ENCODE assay signal across 8 mouse cellular contexts in genomic region chr2:106955621-106956020, GRCm38 (mm10). TPM values are rescaled to one million over a fixed set of nuclear protein-coding genes. Genes with fewer than 3 reads are reported as not detected.
DNase-seq lines count a peak whose midpoint lies in the region; ATAC-seq and TF ChIP-seq lines count a peak whose summit lies in the region.

No protein-coding gene starts in this region.

- peaks cover 9% of the 10 kb centered on the region for H3K4me1 ChIP-seq in midbrain, embryonic 10.5 days
- H3K4me1 ChIP-seq in midbrain, embryonic 15.5 days: 0 out of 2 replicates have a peak, but pooled peaks cover 3% of the 10 kb centered on the region
- no peaks in the 10 kb centered on the region for H3K4me1 ChIP-seq in kidney, postnatal 0 days (replicated peaks; ENCODE audit: insufficient read depth, low read length)
- peaks cover 5% of the 10 kb centered on the region for H3K4me1 ChIP-seq in neural tube, embryonic 13.5 days (replicated peaks)

- H3K4me3 ChIP-seq in midbrain, embryonic 10.5 days: no peak overlapping the region
- no peak overlapping the region for H3K4me3 ChIP-seq in midbrain, embryonic 15.5 days
- H3K4me3 ChIP-seq in kidney, postnatal 0 days (replicated peaks; ENCODE audit: low read depth, low read length): no peak overlapping the region
- H3K4me3 ChIP-seq in neural tube, embryonic 13.5 days: no peak overlapping the region

- no peak overlapping the region for H3K27ac ChIP-seq in midbrain, embryonic 10.5 days (replicated peaks)
- no peak overlapping the region for H3K27ac ChIP-seq in midbrain, embryonic 15.5 days
- H3K27ac ChIP-seq in kidney, postnatal 0 days: no peak overlapping the region
- no peak overlapping the region for H3K27ac ChIP-seq in neural tube, embryonic 13.5 days (replicated peaks)

- H3K9ac ChIP-seq in midbrain, embryonic 15.5 days: no peak overlapping the region
- H3K9ac ChIP-seq in kidney, postnatal 0 days (ENCODE audit: low read depth, low read length): no peak overlapping the region
- H3K9ac ChIP-seq in neural tube, embryonic 13.5 days: no peak overlapping the region

- peak; percentile 95 for TF ChIP-seq CTCF in kidney, postnatal 0 days (IDR thresholded peaks at IDR 0.05; ENCODE audit: low read depth)

- ATAC-seq in midbrain, embryonic 15.5 days (replicated peaks): no peak
- no peak for ATAC-seq in kidney, postnatal 0 days (replicated peaks; ENCODE audit: low FRiP score, low read depth)
- ATAC-seq in neural tube, embryonic 13.5 days (ENCODE audit: low read depth): peak; percentile 20; the same call in 1 of the 2 replicates

- no peaks in the 10 kb centered on the region for H3K36me3 ChIP-seq in midbrain, embryonic 10.5 days
- no peaks in the 10 kb centered on the region for H3K36me3 ChIP-seq in midbrain, embryonic 15.5 days (replicated peaks)
- no peaks in the 10 kb centered on the region for H3K36me3 ChIP-seq in kidney, postnatal 0 days (ENCODE audit: insufficient read depth, low read length)
- no peaks in the 10 kb centered on the region for H3K36me3 ChIP-seq in neural tube, embryonic 13.5 days

- peaks cover 12% of the 10 kb centered on the region; the same call in 1 of the 2 replicates for H3K27me3 ChIP-seq in midbrain, embryonic 10.5 days (ENCODE audit: low read depth, poor library complexity, severe bottlenecking)
- H3K27me3 ChIP-seq in midbrain, embryonic 15.5 days (replicated peaks): no peaks in the 10 kb centered on the region
- no peaks in the 10 kb centered on the region for H3K27me3 ChIP-seq in kidney, postnatal 0 days (ENCODE audit: insufficient read depth, low read length)
- peaks cover 3% of the 10 kb centered on the region; the same call in 1 of the 2 replicates for H3K27me3 ChIP-seq in neural tube, embryonic 13.5 days

- WGBS in midbrain, embryonic 10.5 days: 22% methylated on average over 10 of the region's 10 CpGs
- 15% methylated on average over 10 of the region's 10 CpGs for WGBS in midbrain, embryonic 15.5 days
- WGBS in kidney, postnatal 0 days: 8% methylated on average over 10 of the region's 10 CpGs
- 14% methylated on average over 10 of the region's 10 CpGs for WGBS in neural tube, embryonic 13.5 days

- H3K4me2 ChIP-seq in midbrain, embryonic 15.5 days: no peak overlapping the region
- peak overlapping the region; percentile 27; the same call in 1 of the 2 replicates for H3K4me2 ChIP-seq in kidney, postnatal 0 days (ENCODE audit: low read length)
- peak overlapping the region; percentile 23; the same call in 1 of the 2 replicates for H3K4me2 ChIP-seq in neural tube, embryonic 13.5 days

- H3K9me3 ChIP-seq in midbrain, embryonic 10.5 days (replicated peaks): no peaks in the 10 kb centered on the region
- H3K9me3 ChIP-seq in midbrain, embryonic 15.5 days: no peaks in the 10 kb centered on the region
- H3K9me3 ChIP-seq in kidney, postnatal 0 days (replicated peaks; ENCODE audit: low read length): no peaks in the 10 kb centered on the region
- no peaks in the 10 kb centered on the region for H3K9me3 ChIP-seq in neural tube, embryonic 13.5 days

- peak; percentile 20 for DNase-seq in cerebellum, adult 11 months
- no peak for DNase-seq in cerebellum, adult 9-11 months
- DNase-seq in midbrain, embryonic 10.5 days (ENCODE audit: low spot score): peak; percentile 26
- peak; percentile 80 for DNase-seq in embryo, embryonic 11 days
- DNase-seq in kidney, postnatal 0 days (ENCODE audit: low spot score): peak; percentile 92
- no peak for DNase-seq in testis, postnatal 10 days (ENCODE audit: low spot score)

RNA-seq across cellular contexts. Expression of gene Arl14ep, which starts 18.6 kb away (rescaled TPM):
- 47.9 and 55.6 TPM in 2 replicates for polyA plus RNA-seq in midbrain, embryonic 10.5 days (2016; fragmentation: Nextera tagmentation; extraction: Ambion mirVana)
- polyA plus RNA-seq in midbrain, embryonic 15.5 days (2015; fragmentation: Nextera tagmentation; extraction: Ambion mirVana): 32.0 and 34.4 TPM in 2 replicates
- 35.2 and 38.5 TPM in 2 replicates for polyA plus RNA-seq in kidney, postnatal 0 days (2015; fragmentation: Nextera tagmentation; extraction: Ambion mirVana)
- polyA plus RNA-seq in neural tube, embryonic 13.5 days (2015; fragmentation: Nextera tagmentation; extraction: Ambion mirVana): 40.1 and 40.2 TPM in 2 replicates

Comparison
In these comparisons a context has a peak if more than half of its experiments do, and no peak if none do; other contexts are left out.
1. DNase-seq: peak in cerebellum, adult 11 months (single experiment), midbrain, embryonic 10.5 days (single experiment), embryo, embryonic 11 days (single experiment) and kidney, postnatal 0 days (single experiment); none in cerebellum, adult 9-11 months (single experiment) and testis, postnatal 10 days (single experiment).